Mouse (Mus musculus): Measurements from ENCODE around the gene Rabl6. TPM values are rescaled to one million over a fixed set of nuclear protein-coding genes. Genes with fewer than 3 reads are reported as not detected.

Gene Rabl6
- polyA plus RNA-seq, 1 experiment: 87.9 TPM

GRCm38 (mm10) chr2:25574136-25574535 lies 34.2 kb downstream of the Rabl6 start:
- no peak for DNase-seq (ENCODE audit: low read depth)
- TF ChIP-seq POLR2A (IDR thresholded peaks at IDR 0.05; ENCODE audit: borderline replicate concordance, extremely low read depth, insufficient read depth, insufficient read length, poor library complexity, severe bottlenecking): no peak
- no peak for TF ChIP-seq CTCF (IDR thresholded peaks at IDR 0.05; ENCODE audit: borderline replicate concordance, extremely low read depth, insufficient read depth, insufficient read length)

- no peak for DNase-seq (ENCODE audit: low read depth)
- TF ChIP-seq CTCF (IDR thresholded peaks at IDR 0.05; ENCODE audit: borderline replicate concordance, extremely low read depth, insufficient read depth, insufficient read length) (no peak), POLR2A (IDR thresholded peaks at IDR 0.05; ENCODE audit: borderline replicate concordance, extremely low read depth, insufficient read depth, insufficient read length, poor library complexity, severe bottlenecking) (no peak)
Observed at GRCm38 (mm10) chr2:25573068-25573467, 35.3 kb downstream of the Rabl6 start.

- TF ChIP-seq POLR2A (IDR thresholded peaks at IDR 0.05; ENCODE audit: borderline replicate concordance, extremely low read depth, insufficient read depth, insufficient read length, poor library complexity, severe bottlenecking): no peak
- TF ChIP-seq CTCF (IDR thresholded peaks at IDR 0.05; ENCODE audit: borderline replicate concordance, extremely low read depth, insufficient read depth, insufficient read length): no peak
- DNase-seq (ENCODE audit: low read depth): no peak
Observed at GRCm38 (mm10) chr2:25571221-25571620, 37.1 kb downstream of the Rabl6 start.

DNA sequence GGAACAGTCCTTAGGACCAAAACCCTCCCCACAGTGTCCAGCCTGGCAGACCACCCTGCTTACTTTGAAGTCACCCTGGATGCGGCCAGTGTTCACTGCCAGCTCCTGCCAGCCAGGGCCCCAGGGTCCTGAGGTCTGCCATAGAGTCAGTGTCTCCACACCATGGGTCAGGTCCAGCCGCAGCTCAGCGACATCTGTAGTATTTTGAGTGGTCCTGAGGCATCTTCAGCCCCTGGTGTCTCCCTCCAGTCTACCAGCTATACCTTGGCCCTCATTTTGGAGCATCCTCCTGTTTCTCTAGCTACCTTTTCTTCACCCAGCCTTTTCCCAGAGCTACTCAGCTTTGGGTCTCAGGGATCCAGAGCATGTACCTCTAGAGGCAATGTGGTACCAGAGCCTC lies 39.0 kb downstream of the Rabl6 start:
- TF ChIP-seq CTCF (IDR thresholded peaks at IDR 0.05; ENCODE audit: borderline replicate concordance, extremely low read depth, insufficient read depth, insufficient read length) (no peak), POLR2A (IDR thresholded peaks at IDR 0.05; ENCODE audit: borderline replicate concordance, extremely low read depth, insufficient read depth, insufficient read length, poor library complexity, severe bottlenecking) (no peak)
- DNase-seq (ENCODE audit: low read depth): no peak

DNA sequence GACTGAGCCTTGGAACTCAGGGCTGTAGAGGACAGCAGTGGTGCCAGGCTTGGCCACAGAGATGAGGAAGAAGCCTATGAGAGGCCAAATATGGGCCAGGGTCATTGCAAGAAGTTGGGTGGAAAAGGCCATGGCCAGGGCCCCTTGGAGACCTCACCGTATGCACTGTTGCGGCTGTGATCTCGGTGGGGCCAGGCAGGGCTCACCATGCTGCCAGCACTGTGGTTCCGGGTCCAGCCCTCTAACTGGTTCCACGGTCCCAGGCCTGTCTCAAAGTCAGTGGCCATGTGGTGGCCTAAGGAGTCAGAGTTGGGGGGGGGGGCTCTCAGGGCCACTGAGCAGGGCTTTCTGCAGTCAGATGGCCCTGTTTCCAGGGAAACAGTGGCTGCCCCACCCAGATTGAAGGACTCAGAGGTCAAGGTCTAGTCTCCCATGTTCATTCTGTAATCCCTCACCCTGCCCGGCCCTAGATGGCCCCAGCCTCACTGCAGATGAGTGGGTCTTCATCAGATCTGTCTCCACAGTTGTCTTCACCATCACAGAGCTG lies 39.8 kb downstream of the Rabl6 start:
- no peak for DNase-seq (ENCODE audit: low read depth)
- TF ChIP-seq POLR2A (IDR thresholded peaks at IDR 0.05; ENCODE audit: borderline replicate concordance, extremely low read depth, insufficient read depth, insufficient read length, poor library complexity, severe bottlenecking) (no peak), CTCF (IDR thresholded peaks at IDR 0.05; ENCODE audit: borderline replicate concordance, extremely low read depth, insufficient read depth, insufficient read length) (no peak)

- no peak for DNase-seq (ENCODE audit: low read depth)
- TF ChIP-seq POLR2A (IDR thresholded peaks at IDR 0.05; ENCODE audit: borderline replicate concordance, extremely low read depth, insufficient read depth, insufficient read length, poor library complexity, severe bottlenecking) (no peak), CTCF (IDR thresholded peaks at IDR 0.05; ENCODE audit: borderline replicate concordance, extremely low read depth, insufficient read depth, insufficient read length) (0 out of 2 replicates have a peak, but pooled peaks have one; percentile 19)
Observed at GRCm38 (mm10) chr2:25566558-25566957, 41.8 kb downstream of the Rabl6 start.

GRCm38 (mm10) chr2:25565741-25566140 lies 42.6 kb downstream of the Rabl6 start:
- TF ChIP-seq CTCF (IDR thresholded peaks at IDR 0.05; ENCODE audit: borderline replicate concordance, extremely low read depth, insufficient read depth, insufficient read length) (no peak), POLR2A (IDR thresholded peaks at IDR 0.05; ENCODE audit: borderline replicate concordance, extremely low read depth, insufficient read depth, insufficient read length, poor library complexity, severe bottlenecking) (no peak)
- DNase-seq (ENCODE audit: low read depth): no peak

GRCm38 (mm10) chr2:25561946-25562345 lies 46.4 kb downstream of the Rabl6 start:
- TF ChIP-seq POLR2A (IDR thresholded peaks at IDR 0.05; ENCODE audit: borderline replicate concordance, extremely low read depth, insufficient read depth, insufficient read length, poor library complexity, severe bottlenecking) (no peak), CTCF (IDR thresholded peaks at IDR 0.05; ENCODE audit: borderline replicate concordance, extremely low read depth, insufficient read depth, insufficient read length) (no peak)
- no peak for DNase-seq (ENCODE audit: low read depth)

- DNase-seq (ENCODE audit: low read depth): no peak
- TF ChIP-seq CTCF (IDR thresholded peaks at IDR 0.05; ENCODE audit: borderline replicate concordance, extremely low read depth, insufficient read depth, insufficient read length) (no peak), POLR2A (IDR thresholded peaks at IDR 0.05; ENCODE audit: borderline replicate concordance, extremely low read depth, insufficient read depth, insufficient read length, poor library complexity, severe bottlenecking) (no peak)
Observed at GRCm38 (mm10) chr2:25560551-25560950, 47.8 kb downstream of the Rabl6 start.

GRCm38 (mm10) chr2:25558774-25559173 lies 49.5 kb downstream of the Rabl6 start:
- no peak for DNase-seq (ENCODE audit: low read depth)
- TF ChIP-seq CTCF (IDR thresholded peaks at IDR 0.05; ENCODE audit: borderline replicate concordance, extremely low read depth, insufficient read depth, insufficient read length) (no peak), POLR2A (IDR thresholded peaks at IDR 0.05; ENCODE audit: borderline replicate concordance, extremely low read depth, insufficient read depth, insufficient read length, poor library complexity, severe bottlenecking) (no peak)

DNA sequence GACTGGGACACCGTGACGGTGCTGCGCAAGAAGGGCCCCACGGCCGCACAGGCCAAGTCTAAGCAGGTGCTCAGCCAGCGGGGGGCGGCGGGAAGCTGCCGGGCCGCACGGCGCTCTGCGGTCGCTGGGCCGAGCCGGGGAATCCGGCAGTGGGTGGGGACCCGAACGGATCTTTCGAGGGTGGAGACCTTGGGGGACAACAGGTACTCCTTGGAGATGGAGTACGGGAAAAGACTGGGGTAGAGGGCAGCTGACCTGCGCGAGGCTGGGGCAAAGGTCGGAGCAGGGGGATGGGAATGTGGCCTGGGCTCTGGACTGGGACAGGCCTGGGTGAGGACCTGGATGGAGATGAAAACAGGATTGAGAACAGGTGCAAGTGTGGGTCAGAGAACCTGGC lies 50.4 kb downstream of the Rabl6 start:
- no peak for TF ChIP-seq POLR2A (IDR thresholded peaks at IDR 0.05; ENCODE audit: borderline replicate concordance, extremely low read depth, insufficient read depth, insufficient read length, poor library complexity, severe bottlenecking)
- no peak for TF ChIP-seq CTCF (IDR thresholded peaks at IDR 0.05; ENCODE audit: borderline replicate concordance, extremely low read depth, insufficient read depth, insufficient read length)

DNA sequence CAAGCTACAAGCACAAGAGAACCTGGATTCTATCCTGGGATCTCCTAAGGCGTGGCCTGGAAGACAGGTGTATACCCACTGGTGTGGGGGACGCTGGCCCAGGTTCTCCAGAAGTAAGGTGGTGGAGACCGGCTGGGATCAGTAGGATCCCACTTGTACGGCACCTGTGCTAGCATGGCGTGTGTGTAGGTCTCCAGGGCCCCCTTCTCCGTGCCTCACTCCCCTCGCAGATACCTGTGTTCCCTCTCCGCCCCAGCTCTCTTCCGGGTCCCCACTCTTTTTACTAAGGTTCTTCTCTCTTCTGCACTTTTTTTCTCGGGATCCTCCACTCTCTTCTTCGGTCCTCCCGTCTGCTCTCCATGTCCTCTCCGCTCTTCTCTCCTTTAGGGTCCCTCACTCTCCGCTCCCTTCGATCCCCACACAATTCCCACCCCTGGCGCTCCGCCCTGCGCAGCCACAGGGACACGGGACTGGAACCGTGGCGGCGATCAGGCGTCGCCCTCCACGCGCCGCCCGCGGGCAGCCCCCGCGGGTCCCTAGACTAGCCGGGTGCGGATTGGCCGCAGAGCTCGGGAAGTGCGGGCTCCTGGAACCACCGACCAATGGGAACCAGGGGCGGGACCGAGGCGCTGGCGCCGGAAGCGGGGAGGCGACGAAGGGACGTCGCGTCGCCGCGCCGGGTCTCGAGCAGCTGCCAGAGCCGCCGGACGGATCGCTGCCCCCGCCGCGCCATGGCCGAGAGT lies 50.9 kb downstream of the Rabl6 start, which contains the start of gene Edf1:
Gene Edf1 (plus strand): TSS at position 627 of the 743 bp plus-strand sequence.
- DNase-seq (ENCODE audit: low read depth): peak; percentile 97
- TF ChIP-seq POLR2A (IDR thresholded peaks at IDR 0.05; ENCODE audit: borderline replicate concordance, extremely low read depth, insufficient read depth, insufficient read length, poor library complexity, severe bottlenecking) (peak; percentile 93), CTCF (IDR thresholded peaks at IDR 0.05; ENCODE audit: borderline replicate concordance, extremely low read depth, insufficient read depth, insufficient read length) (no peak)

More for the DNA sequence above, 50.4 kb downstream of the Rabl6 start:
- no peak for DNase-seq (ENCODE audit: low read depth)

All from brain, embryonic 14.5 days (tissue).